Mouse (Mus musculus) erythroblast, embryonic 14.5 days (primary cell): Measurements from ENCODE around the gene Abl1. TPM values are rescaled to one million over a fixed set of nuclear protein-coding genes. Genes with fewer than 3 reads are reported as not detected.
A peak's percentile ranks its signal among the peaks of the same experiment; 100 is the strongest.

Experiments used
- H3K27me3 ChIP-seq: 2 replicates; pipeline ENCODE4 v1.6.1; 2012; ENCODE audit warnings: inconsistent platforms; ENCODE audit not compliant: control insufficient read depth
- H3K36me3 ChIP-seq: 2 replicates; pipeline ENCODE4 v1.6.1; 2012; ENCODE audit warnings: mild to moderate bottlenecking, inconsistent platforms; ENCODE audit not compliant: control insufficient read depth
- H3K4me1 ChIP-seq: 2 replicates; pipeline ENCODE4 v1.6.1; 2012; ENCODE audit warnings: inconsistent platforms; ENCODE audit not compliant: control insufficient read depth
- H3K4me3 ChIP-seq: replicated peaks from 2 replicates; pipeline ENCODE3; 2012; ENCODE audit warnings: moderate library complexity, mild to moderate bottlenecking, inconsistent platforms
- H3K9me3 ChIP-seq: 2 replicates; pipeline ENCODE4 v1.6.1; 2012; ENCODE audit warnings: low read length, inconsistent platforms, mixed read lengths; ENCODE audit not compliant: control insufficient read depth
- GATA1 ChIP-seq: IDR thresholded peaks from 2 replicates; pipeline ENCODE4 v1.6.1; 2012; ENCODE audit warnings: low read length, inconsistent platforms, mixed read lengths
- TAL1 ChIP-seq: IDR thresholded peaks from 3 replicates; pipeline ENCODE4 v1.6.1; 2012; ENCODE audit warnings: low read length, inconsistent platforms, mixed read lengths
- polyA plus RNA-seq: library from polyadenylated mRNA; stranded (reverse); fragments of >175 nt; gene quantifications from 2 replicates; pipeline ENCODE4 v1.2.3, GENCODE M21; 2012

Abl1 gene
- polyA plus RNA-seq, 1 experiment: 1.4 TPM

DNA sequence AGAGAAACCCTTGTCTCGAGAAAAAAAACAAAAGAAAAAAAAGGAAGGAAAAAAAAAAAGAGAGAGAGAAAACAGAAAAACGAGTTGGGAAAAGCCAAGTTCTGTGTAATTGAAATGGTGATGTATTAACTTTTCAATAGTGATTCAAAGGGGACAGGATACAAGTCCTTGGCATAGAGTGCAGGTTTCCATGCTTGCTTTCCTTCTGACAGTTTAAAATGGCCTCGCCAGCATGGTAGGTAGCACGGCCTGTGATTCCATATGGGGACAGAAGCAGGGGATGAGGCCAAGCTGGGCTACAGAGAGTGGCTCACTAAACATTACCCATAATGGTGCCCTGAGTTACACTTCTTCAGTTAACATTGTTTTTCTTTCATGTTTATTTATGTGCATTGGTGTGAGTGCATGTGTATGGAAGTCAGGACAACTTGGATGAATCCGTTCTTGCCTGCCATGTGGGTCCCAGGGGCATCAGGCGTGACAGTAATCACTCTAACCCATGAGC, 6.4 kb upstream of the Abl1 start:
- Histone ChIP-seq H3K36me3 (peaks cover 48% of the 10 kb centered on the region), H3K4me3 (no peak overlapping the region), H3K4me1 (no peaks in the 10 kb centered on the region), H3K9me3 (no peaks in the 10 kb centered on the region), H3K27me3 (no peaks in the 10 kb centered on the region)
- no peak for TF ChIP-seq GATA1
- no peak for TF ChIP-seq TAL1

DNA sequence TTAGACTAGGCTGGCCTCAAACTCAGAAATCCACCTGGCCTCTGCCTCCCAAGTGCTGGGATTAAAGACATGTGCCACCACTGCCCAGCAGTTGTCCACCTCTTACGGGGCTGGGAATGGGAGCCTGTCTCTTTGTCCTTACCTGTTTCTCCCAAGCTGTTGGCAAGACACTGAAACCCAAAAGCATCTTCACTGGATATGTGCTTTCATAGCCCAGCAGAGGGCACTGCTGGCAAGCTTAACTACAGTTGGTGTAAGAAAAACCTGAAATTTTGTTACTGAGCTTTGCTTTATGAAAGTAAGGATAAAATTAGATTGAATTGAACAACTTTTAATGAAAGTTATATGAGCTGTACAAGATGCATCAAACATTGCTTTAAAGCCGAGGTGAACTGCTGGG, 4.5 kb upstream of the Abl1 start:
- peaks cover 30% of the 10 kb centered on the region for H3K36me3 ChIP-seq
- TF ChIP-seq GATA1 (no peak), TAL1 (no peak)
- no peaks in the 10 kb centered on the region for H3K9me3 ChIP-seq
- no peaks in the 10 kb centered on the region for H3K27me3 ChIP-seq
- H3K4me3 ChIP-seq: no peak overlapping the region
- peaks cover 9% of the 10 kb centered on the region for H3K4me1 ChIP-seq

DNA sequence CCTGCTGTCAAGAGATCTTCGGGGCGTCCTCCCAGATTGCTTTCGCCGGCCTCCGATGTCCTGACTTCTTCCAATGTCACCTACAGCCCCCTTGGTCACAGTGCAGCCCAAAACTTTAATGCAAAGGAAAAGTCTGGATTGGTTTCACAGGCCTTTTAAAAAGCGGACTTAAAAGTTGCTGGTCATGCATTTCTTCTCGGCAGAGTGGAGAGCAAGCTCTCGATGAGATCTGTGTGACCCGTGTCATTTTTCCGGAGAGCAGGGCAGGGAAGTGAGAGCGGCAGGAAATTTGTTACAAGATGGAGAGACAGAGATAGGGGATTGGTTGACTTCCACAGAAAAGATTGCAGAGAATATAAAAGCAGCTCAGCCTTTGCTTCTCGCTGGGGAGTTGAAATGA, 869 bp downstream of the Abl1 start:
- Histone ChIP-seq H3K9me3 (no peaks in the 10 kb centered on the region), H3K4me3 (peak overlapping the region; percentile 90), H3K4me1 (peaks cover 38% of the 10 kb centered on the region), H3K27me3 (no peaks in the 10 kb centered on the region), H3K36me3 (peaks cover 12% of the 10 kb centered on the region)
- no peak for TF ChIP-seq TAL1
- TF ChIP-seq GATA1: no peak

DNA sequence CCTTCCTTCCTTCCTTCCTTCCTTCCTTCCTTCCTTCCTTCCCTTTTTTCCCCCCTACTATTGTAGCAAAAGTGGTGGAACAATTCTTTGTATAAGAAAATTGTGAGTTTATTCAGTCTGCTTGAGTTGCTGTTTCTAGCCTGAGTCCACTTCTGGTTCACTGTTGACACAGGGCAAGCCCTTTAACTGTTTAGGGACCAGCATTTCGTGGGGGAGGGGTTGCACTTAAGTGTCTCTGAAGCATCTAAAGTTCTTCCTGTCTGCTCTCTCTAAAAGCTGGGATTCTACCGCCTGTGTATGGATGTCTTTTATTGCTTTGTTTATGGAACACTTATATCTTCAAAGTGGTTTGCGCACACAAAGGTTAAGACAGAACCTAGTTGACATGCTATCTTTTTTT, 1.9 kb downstream of the Abl1 start:
- H3K36me3 ChIP-seq: peaks cover 21% of the 10 kb centered on the region
- H3K27me3 ChIP-seq: no peaks in the 10 kb centered on the region
- no peaks in the 10 kb centered on the region for H3K9me3 ChIP-seq
- H3K4me3 ChIP-seq: peak overlapping the region; percentile 90
- TF ChIP-seq GATA1: no peak
- no peak for TF ChIP-seq TAL1
- H3K4me1 ChIP-seq: peaks cover 38% of the 10 kb centered on the region

DNA sequence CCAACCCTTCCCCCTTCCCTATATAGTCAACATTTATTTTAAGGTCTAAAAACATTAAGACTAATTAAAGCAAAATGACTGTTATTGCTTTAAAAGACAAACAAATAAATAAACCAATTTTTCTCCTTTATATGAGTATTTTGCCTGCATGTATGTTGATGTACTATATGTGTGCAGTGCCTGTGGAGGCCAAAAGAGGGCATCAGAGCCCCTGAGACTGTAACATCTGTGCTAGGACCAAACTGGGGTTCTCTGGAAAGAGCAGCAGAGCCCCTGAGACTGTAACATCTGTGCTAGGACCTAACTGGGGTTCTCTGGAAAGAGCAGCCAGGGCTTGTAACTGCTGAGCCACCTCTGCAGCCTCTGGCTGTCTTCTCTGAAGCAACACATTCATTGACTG, 10.0 kb downstream of the Abl1 start:
- no peak for TF ChIP-seq GATA1
- no peak for TF ChIP-seq TAL1
- Histone ChIP-seq H3K27me3 (no peaks in the 10 kb centered on the region), H3K4me3 (no peak overlapping the region), H3K36me3 (peaks cover 55% of the 10 kb centered on the region), H3K4me1 (peaks cover 13% of the 10 kb centered on the region), H3K9me3 (no peaks in the 10 kb centered on the region)

DNA sequence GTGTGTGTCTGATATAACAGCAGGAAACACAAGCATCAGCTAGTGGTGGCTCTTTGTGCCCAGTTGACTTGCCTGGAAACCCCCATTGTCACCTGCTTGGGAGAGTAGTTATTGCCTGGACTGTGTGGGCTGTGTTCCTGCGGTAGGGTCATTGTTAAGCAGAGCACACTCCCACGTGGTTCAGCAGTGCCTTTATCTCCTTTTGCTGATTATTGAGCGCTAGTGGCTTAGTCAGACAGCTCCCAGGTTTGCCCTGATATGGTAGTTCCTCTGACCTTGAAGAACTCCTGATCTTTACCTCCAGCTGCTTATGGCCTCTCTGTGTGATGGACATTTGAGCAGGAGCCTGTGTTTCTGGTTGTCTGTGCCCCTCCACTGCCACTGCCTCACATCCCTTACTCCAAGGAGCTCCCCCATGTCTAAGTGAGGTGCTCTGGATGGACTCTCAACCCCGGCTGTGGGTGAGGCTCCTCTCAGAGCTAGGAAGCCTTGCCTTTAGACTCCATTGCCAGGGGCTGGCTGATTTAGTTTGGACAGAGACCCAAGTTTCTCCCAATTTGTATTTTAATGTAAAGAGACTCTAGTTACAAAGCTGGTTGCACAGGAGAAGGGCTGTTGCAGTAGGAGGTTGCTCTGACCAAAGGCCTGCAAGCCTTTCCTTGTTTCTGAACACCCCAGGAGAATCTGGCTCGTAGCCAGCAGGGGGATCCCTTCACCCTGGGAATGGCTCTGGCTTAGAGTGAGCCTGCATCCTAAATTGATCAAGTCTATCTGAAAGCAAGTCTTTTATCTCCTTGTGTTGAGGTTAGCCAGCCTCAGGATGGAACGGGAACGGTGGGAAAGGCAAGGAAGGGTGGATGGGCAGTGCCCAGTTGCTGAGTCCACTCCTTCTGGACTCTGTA, 12.6 kb downstream of the Abl1 start:
- no peak for TF ChIP-seq TAL1
- no peak for TF ChIP-seq GATA1
- Histone ChIP-seq H3K27me3 (no peaks in the 10 kb centered on the region), H3K4me3 (no peak overlapping the region), H3K4me1 (peaks cover 13% of the 10 kb centered on the region), H3K36me3 (peaks cover 42% of the 10 kb centered on the region), H3K9me3 (no peaks in the 10 kb centered on the region)

GRCm38 (mm10) chr2:31703226-31703625, 15.1 kb downstream of the Abl1 start:
- Histone ChIP-seq H3K9me3 (no peaks in the 10 kb centered on the region), H3K36me3 (peaks cover 32% of the 10 kb centered on the region), H3K27me3 (no peaks in the 10 kb centered on the region), H3K4me1 (peaks cover 24% of the 10 kb centered on the region), H3K4me3 (no peak overlapping the region)
- TF ChIP-seq GATA1 (no peak), TAL1 (no peak)

- Histone ChIP-seq H3K4me1 (peaks cover 18% of the 10 kb centered on the region), H3K4me3 (no peak overlapping the region), H3K9me3 (no peaks in the 10 kb centered on the region), H3K27me3 (no peaks in the 10 kb centered on the region), H3K36me3 (peaks cover 19% of the 10 kb centered on the region)
- TF ChIP-seq GATA1 (no peak), TAL1 (no peak)
Measured at GRCm38 (mm10) chr2:31705914-31706313, 17.7 kb downstream of the Abl1 start.

GRCm38 (mm10) chr2:31706531-31706930, 18.4 kb downstream of the Abl1 start:
- Histone ChIP-seq H3K4me3 (no peak overlapping the region), H3K27me3 (no peaks in the 10 kb centered on the region), H3K36me3 (peaks cover 15% of the 10 kb centered on the region), H3K9me3 (no peaks in the 10 kb centered on the region), H3K4me1 (peaks cover 14% of the 10 kb centered on the region)
- TF ChIP-seq TAL1 (no peak), GATA1 (no peak)

- TF ChIP-seq GATA1: no peak
- no peaks in the 10 kb centered on the region for H3K9me3 ChIP-seq
- H3K36me3 ChIP-seq: peaks cover 12% of the 10 kb centered on the region
- H3K4me3 ChIP-seq: no peak overlapping the region
- H3K27me3 ChIP-seq: no peaks in the 10 kb centered on the region
- peaks cover 4% of the 10 kb centered on the region for H3K4me1 ChIP-seq
Measured at GRCm38 (mm10) chr2:31712716-31713115, 24.5 kb downstream of the Abl1 start.
